Mouse (Mus musculus) liver, embryonic 14.5 days (tissue): ENCODE data around the gene Zfp710.

Experiments used
- CTCF ChIP-seq: IDR thresholded peaks from 2 replicates; pipeline ENCODE4 v1.5.1; 2016; ENCODE audit warnings: antibody characterized with exemption, low read depth, control low read depth
- EP300 ChIP-seq: IDR thresholded peaks from 2 replicates; pipeline ENCODE4 v1.6.1; 2016; ENCODE audit warnings: antibody characterized with exemption, low read depth

GRCm38 (mm10) chr7:80057002-80057691, 32.5 kb downstream of the Zfp710 start:
- no peak for TF ChIP-seq CTCF
- TF ChIP-seq EP300, result no peak
